Mouse (Mus musculus): ENCODE measurements around the gene Lrrc45.
"Not testable (repeated sequence)": the region's sequence is repeated elsewhere in the genome, so short reads cannot be mapped to it uniquely, and the experiment has no call there.

The Lrrc45 gene

DNA sequence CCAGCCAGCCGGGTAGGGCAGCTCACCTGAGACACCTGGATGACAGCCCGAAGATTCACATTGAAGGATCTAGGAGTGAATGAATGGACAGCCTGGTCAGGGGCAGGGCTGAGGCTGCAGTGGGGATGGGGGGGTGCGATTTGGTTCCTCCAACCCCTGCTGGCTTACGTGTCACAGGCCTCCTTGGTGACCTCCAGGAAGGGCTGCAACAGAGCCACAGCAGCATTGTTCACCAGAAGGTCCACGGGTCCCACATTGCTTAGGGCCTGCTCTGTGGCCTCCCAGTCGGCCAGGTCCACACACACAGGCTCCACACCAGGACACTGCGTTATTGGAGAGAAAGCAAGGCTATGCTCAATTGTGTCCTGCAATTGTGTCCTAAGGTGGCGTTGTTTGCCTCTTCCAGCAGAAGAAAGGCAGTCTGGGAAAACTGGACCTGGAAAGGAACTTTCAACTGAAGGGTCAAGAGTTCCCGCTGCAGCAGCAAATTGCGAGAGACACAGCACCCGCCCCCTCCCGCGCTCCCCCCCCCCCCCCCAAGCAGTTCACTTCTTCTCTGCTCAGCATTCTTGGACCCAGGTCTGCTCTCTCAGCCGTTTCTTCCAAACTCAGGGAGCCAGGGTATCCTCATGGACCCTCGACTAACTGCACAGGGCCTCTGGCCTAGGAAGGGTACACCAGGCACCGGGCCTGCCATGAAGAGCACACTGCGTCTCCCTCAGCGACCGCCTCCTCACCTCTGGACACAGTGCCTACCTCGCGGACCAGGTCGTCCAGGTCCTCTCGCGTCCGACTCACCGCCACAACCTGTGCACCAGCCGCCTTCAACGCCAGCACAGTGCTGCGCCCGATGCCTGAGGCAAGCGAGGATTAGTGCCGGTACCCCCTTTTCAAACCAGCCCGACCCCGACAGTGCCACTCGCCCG is 12.8 kb downstream of the Lrrc45 start:
- intact Hi-C loops (cut with DNase I): no loop called here

DNA sequence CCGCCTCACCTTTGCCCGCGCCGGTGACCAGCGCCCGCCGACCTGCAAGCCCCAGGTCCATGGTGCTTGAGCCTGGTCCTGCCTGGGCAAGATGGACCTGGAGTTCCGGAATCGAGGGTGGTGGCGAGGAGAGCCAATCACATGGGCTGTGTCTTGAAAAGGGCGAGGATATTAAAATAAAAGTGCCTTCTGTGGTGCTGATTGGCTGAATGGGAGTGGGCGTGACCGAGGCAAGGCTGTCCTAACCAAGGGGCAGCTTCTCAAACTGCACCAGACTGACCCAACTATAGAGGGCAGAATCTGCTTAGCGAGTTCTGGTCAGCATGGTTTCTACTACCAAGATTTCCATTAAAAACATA is 13.4 kb downstream of the Lrrc45 start, which contains the start of gene Dcxr:
Gene Dcxr, minus strand, starts transcription at position 113 of the 359 bp plus-strand sequence.
- intact Hi-C loops (cut with DNase I): no loop called here

DNA sequence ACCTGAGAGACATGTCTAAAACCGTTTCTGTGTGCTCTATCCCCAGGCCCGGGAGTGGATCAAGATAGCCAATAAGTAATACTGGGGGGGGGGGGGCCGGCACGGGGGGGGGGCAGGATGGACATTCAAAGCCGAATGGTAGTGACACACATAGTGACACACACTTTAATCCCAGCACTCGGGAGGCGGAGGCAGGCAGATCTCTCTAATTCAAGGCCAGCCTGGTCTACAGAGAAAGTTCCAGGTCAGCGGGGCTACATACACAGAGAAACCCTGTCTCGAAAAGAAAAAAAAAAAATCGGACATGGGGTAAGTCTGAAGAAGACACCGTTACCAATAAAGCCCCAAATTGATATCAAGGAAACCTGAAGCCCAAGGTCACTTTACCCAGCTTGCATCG is 13.8 kb downstream of the Lrrc45 start:
- intact Hi-C loops (cut with DNase I): no loop called here

DNA sequence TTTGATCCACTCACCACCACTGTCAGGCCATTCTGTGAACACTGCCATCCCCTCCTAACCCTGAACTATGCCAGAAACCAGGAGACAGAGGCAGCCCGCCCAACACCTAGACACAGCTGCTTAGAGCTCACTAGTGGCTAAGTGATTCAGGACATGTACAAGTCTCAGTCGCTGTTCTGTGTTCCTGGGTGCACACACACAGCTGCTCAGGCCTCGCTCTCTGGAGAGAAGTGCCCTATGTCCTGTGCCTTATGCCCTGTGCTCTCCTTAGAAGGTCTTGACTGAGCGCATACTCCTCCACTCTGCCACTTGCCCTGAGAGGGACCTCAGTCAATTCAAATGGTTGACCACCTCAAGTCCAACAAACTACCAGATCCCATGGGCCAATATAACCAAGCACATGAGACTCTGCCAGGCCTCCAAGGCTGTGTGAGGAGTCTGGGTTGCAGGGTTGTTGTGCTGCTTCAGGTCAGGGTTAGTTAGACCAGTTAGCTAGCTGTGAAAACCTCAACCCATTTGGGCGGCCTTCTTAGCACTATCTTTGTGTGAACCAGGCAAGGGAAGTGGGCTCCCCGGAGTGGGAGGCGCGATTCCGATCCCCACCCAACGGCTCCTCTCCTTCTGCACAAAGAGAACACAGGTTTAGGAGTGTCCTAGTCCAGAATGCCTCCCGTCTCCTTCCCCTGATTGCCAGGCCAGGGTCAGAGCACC is 15.0 kb downstream of the Lrrc45 start:
- intact Hi-C loops (cut with DNase I): no loop called here

DNA sequence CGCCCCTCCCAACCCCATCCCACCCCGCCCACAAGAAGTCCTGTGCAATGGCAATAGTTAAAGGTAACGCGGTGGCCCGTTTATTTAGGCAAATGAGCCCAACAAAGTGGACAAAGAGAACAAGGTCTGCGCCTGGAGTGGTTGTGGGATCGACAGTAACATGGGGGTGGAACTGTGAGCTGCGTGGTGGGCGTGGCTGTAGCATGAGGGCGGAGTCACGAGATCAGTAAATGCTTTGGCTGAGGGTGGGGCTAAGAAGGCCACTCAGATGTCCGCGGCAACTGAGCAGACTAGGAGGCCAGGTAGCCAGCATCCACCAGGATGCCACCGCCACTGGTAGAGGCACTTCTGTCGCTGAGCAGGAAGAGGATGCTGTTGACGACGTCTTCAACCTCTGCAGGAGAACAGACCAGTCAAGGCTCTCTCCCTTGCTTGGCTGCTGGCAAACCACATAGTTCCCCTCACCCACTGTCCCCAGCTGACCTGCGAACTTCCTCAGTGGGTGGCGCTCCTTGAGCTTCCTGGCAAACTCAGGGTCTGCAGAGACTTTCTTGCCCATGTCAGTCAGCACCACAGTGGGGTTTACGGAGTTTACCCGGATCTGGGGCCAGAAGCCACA is 15.8 kb downstream of the Lrrc45 start:
- intact Hi-C loops (cut with DNase I): not testable (repeated sequence)

DNA sequence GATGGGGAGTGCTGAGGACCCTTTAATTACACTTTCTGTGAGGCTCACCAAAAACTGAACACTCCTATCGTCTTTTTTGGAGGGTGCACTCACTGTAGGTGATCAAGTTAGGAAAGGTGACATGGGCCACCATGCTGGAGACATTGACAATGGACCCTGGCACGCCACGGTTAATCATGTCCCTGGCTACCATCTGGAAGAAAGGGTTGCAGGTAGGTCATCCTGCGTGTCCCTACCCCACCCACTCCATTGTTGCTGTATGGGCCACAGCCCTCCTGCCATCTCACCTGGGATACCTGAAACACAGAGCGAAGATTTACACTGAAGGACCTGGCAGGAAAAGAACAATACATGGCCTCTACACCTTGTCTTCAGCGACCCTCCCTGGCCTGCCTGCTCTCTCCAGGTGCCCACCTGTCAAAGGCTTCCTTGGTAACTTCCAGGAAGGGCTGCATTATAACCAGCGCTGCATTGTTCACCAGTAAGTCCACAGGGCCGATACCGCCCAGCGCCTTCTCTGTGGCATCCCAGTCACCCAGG is 16.7 kb downstream of the Lrrc45 start:
- intact Hi-C loops (cut with DNase I): no loop called here

DNA sequence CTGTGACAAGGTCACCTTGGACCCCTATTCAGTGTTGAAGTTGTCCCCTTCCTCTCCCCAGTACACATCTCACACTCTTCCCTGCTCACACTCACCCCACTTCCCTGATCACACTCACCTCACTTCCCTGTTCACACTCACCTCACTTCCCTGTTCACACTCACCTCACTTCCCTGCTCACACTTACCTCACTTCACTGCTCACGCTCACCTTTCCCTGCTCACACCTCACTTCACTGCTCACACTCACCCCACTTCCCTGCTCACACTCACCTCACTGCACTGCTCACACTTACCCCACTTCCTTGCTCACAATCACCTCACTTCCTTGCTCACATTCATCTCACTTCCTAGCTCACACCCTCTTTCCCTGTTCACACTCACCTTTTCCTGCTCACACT is 17.7 kb downstream of the Lrrc45 start:
- intact Hi-C loops (cut with DNase I): no loop called here

DNA sequence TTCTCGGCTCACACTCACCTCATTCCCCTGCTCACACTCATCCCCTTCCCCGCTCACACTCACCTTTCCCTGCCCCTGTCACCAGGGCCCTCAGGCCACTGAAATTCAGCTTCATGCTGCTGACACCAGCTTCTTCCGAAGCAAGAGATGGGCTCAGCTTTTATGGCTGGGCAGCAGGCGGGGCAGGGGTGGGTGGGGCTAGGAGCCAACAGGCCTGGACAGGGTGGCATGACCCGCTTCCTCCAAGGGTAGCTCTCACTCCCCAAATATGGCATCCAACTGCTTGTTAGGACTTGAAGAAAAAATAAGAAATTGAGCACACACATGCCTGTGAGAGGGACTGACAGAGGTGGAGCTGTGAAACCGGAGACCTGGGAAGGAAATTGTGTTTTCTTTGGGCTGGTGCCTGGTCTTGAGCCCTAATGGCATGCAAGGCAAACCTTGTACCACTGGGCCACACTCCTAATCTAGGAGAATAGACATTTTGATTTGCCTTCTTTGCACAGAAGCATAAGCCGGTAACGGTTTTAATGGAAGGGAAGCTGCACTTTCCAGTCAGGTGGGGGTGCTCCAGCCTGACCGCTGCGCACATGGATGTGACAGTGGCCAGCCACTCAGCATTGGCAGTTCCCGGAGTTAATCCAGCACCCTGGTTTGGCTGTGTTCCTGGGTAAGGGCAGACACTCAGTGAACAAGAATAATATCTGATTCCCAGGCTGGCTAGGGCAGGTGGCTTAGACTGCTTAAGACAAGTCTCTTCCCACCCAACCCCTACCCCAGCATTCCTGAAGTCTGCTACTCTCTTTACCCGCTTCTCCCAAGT is 18.3 kb downstream of the Lrrc45 start, which contains the start of gene Cbr2:
Gene Cbr2, minus strand, starts transcription at position 257 of the 823 bp plus-strand sequence.
- intact Hi-C loops (cut with DNase I): no loop called here

DNA sequence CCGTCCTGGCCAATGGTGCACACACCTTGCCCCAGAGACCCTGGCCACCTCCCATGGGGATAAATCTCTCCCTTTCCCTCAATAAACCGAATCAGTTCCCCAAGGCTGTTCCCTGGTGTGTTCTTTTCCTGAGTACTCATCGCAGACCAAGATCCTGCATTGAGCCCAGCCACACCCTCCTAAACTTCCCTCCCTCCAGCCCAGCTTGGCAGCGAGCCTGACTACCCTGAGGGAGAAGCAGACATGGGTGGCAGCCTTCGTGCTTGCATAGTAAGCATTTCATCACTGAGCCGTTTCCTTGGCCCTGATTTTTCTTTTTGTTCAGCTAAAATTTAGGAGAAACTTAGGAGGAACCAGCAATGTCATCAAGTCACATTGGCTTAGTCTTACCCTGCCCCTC is 19.8 kb downstream of the Lrrc45 start:
- intact Hi-C loops (cut with DNase I): no loop called here

DNA sequence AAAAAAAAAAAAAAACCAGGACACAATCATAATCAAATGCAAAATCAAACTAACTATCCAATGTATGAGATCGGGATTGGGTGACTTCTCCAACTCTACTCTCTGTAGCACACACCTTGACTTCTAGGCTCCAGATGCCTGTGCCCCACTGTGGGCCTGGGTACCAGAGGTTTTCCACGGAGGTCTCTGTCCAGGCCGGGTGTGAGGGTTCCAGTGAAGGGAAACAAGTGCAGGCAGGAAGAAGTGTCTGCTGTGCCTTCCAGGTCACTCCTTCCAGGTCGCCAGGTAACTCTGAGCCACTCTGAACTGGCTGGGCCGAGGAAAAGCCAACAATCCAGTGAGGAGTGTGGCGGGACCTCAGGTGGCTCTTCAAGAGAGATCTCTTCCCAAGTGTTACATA is 22.7 kb downstream of the Lrrc45 start:
- intact Hi-C loops (cut with DNase I): no loop called here

DNA sequence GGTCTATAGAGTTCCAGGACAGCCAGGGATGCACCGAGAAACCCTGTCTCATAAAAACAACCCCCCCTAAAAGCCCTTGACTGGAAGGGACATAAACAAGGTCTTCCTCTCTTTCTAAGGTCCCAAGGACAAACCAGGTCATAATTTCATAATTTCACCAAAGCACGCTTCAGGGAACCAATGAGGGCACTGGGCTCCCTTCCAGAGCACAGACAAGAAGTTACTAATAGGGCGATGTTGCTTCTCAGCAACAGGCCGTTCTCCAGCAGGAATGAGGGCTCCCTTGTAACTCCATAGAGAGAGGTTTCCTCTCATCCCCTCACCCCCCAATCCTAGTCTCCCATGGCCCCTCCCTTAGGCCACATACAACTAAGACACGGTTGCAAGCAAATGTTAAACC is 27.3 kb downstream of the Lrrc45 start:
- intact Hi-C loops (cut with DNase I): no loop called here

DNA sequence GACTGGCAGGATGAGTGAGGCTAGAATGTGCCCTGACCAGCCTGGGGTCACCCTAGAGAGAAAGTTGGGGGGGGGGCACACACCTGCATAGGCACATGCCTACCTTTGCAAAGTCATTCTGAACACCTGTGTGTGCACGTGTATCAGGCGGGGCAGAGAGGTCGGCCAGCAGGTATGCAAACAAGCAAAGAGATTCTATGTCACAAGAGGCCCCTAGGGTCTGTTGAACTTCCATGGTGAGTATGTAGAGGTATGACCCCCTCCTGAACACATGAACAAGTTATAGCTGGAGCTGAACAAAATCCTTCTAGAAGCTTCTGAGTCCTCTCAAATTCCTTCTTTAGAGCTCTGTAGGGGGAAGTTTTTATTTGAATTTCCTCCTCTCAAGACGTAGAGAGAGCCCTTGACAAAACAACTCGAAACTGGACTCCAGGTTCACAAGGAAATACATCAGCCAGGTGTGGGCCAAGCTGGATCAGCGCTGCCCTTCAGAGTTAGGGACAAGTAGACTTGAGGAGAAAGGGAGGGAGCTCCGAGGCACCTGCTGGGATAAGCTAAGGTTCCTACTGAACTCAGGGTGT is 30.5 kb downstream of the Lrrc45 start:
- intact Hi-C loops (cut with DNase I): no loop called here

DNA sequence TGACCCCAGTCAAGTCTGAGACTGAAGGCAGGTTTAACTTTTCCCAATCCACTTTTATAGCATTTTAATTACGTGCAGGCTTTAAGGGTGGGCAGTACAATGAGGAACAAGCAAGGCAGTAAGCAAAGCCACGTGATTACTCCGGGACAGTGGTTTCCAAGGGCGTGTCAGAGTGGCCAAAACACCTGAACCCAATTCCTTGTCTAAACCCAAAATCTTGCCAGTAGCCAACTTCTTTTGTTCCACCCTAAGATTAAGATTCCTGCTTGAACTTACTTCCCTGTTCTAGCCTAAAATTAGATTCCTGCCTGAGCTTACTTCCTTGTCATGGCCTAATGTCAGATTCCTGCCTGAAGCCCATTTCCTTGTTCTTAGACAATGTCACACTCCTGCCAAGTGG is 34.2 kb downstream of the Lrrc45 start:
- intact Hi-C loops (cut with DNase I): no loop called here

DNA sequence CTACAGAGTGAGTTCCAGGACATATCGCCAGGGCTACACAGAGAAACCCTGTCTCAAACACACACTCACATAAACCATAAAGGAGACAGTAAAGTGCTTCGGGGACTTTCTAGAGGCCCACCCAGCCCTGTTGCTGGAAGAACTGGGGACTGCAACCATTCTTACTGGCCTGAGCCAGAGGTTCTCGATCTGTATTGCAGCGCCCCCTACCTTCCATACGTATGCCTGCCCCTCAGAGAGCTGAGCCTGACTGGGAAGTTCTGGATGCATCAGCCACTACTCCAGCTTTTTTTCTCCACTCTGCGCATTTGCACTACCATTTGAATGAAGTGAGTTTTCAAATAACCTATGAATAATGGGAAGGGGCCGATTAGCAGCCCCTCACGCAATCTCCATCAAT is 35.7 kb downstream of the Lrrc45 start:
- intact Hi-C loops (cut with DNase I): no loop called here

DNA sequence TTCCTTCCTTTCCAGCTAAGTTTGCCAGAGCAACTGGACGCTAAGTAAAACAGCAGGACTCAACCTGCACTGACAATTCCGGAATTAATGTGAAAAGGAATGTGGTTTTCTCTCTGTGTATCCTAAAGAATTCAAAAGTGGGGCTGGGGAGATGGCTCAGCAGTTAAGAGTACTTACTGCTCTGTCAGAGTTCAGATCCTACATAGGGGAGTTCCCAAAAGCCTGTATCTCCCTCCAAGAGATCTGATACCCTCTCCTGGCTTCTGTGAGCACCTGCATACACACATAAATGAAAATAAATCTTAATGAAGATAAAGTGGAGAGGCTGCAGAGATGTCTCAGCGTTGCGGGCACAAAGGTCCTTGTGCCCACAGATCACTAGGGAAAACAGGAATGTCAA is 37.9 kb downstream of the Lrrc45 start:
- intact Hi-C loops (cut with DNase I): no loop called here

DNA sequence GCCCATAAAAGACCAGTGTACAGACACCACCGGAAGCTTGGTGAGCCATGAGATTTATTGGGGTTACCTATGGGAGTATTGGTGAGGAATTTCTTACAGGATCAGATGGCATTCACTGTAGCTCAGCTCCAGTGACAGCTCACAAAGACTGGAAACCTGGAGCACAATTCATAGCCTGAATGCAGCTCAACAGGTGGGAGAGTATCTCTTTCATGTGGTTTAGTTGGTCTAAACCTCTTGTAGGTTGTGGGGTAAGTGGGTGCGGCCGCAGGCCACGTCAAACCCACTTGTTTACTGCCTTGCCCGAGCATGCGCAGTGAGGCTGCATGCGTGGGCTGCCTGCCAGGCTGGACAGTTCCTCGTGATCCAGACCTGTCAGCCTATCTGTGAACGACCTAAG is 46.5 kb downstream of the Lrrc45 start:
- intact Hi-C loops (cut with DNase I): no loop called here

DNA sequence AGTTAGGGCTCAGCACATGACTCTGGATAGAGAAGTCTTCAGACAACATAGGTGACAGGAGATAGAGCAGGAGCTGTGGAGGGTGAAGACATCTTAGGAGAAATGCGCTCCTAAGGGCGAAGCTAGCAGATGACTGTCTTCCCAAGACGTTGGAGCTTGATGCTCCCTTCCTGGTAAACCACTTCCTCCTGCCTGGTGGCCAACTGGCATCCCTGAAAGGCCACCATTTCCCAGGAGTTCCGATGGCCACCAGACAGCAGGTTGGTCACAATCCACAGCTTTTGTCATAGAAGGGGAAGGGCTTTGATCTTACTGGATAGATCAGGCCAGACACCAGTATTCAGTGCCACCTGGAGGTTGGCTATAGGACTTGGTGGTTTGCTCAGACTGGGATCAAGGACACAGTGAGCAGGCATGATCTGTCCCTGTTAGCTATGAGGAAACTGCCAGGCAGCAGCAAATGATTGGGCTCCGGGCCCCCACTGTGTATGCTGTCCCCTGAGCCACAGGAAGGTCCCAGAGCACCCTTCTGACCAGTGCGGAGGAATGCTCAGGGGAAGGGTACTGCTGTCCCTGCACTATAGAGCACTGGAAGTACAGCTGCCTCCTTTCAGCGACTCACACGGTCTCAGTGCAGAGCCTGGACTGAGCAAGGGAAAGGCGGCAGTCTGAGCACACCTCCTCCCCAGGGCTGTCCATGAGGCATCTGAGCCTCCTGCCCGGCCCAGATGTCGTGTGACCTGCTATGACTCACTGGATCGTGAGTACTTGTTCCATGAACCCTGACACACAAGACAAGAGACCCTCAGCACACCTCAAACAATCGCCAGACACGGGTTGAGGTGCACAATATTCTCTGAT is 48.3 kb downstream of the Lrrc45 start:
- intact Hi-C loops (cut with DNase I): no loop called here

DNA sequence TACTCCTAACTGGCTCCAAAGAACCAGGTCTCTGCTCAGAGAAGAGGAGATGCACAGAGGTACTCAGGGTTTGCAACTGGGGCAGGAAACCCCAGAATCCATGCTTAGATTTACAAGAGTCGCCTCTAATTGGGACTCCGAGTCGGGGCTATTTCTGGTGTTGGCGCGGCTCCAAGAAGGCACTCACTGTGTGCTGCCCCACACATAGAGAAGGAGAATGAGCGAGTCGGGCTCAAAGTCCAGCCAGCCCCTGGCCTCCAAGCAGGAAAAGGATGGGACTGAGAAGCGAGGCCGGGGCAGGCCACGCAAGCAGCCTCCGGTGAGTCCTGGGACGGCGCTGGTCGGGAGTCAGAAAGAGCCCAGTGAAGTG is 48.9 kb downstream of the Lrrc45 start, which contains the start of gene Hmga1b:
Gene Hmga1b, plus strand, starts transcription at position 123 of the 370 bp plus-strand sequence.
- intact Hi-C loops (cut with DNase I): not testable (repeated sequence)
